Mouse (Mus musculus) telencephalon, adult 2 months (tissue): Measurements from ENCODE around the gene Emc9.

Experiments
- DNase-seq: peaks from one replicate; pipeline ENCODE4 v3.0.0-alpha.2; 2011; ENCODE audit warnings: low read depth, low spot score

Emc9 gene

DNA sequence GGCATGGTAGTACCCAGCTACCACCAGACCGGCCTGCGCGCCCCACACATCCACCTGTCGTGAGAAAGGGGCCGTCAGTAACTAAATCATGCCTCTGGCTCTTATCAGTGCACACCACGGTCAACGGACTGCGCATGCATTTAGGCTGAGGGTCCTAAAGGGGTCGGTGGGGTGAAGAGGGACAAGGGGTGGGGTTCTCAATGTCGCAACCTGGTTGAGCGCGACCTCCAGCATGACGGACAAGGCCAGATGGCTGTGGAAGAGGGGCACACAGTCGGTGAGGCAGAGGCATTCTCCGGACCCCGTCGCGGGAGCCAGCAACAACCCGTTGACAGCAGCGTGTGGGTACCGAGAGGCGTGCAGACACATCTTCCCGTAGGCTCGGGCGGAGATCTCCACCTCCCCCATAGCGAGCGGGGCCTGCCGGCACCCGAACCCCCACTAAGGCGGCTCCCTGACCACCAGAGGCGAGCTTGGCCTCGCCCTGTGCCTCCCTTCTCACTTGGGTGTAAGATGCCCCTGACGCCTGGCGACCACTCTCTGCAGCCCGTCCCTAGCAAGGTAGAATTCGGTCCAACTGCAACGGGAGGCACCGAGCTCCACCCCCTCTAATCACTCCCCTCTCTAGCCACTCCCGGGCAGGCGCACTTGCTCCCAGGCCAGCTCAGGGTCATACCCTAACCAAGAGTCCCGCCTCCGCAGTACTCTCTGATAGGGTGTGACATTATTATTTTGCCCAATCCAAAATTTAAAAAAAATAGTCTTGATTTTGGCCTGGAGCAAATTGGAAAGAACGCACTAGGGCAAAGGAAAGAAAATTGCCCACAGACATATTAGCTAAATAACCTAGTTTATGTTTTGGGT is at the start of gene Emc9:
TSS of gene Emc9 (minus strand) at position 601 of the 864 bp plus-strand sequence.
- peak; percentile 65 for DNase-seq

- DNase-seq = no peak
These were observed 44.2 kb upstream of the Emc9 start for GRCm38 (mm10) chr14:55629312-55629711.

DNA sequence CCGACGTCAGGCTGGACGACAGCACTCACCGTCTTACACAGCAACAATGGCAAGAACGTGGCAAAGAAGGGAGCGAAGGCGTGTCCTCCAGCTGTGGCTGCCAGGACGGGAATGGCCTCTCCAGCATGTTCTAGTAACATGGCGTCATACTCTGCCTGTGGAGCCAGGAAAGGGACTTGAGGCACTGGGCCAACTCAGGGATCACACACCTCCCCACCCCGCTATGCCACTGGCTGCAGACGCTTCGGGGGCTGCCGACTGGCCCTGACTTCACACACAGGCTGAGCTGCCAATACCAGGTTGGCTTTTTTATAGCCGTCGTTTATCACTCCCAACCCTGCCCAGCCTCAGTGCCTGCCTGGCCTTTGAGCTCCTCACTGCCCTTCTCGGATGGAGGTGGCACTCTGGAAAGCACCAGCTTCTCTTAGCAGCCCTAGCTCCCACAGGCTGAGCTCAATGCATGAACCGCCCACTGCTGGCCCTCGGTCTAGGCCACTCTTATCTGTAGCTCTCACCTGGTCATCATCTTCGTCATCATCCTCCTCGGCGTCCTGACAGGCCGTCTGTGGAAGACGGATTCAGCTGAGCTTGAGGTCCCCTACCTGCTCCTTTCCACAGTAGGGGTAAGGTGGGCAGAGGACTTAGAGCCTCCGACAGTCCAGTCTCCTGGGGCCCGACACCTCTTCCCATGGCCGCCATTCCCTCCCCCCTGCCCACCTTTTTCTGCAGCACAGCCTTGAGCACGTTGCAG is 43.1 kb upstream of the Emc9 start:
- DNase-seq = no peak

- no peak for DNase-seq
These were observed 33.5 kb upstream of the Emc9 start for GRCm38 (mm10) chr14:55618486-55619195.

- DNase-seq = peak; percentile 41
These were observed 32.7 kb upstream of the Emc9 start, which contains the start of gene Rec8 for GRCm38 (mm10) chr14:55617822-55618221. Rec8 (plus strand) TSS chr14:55618037.

DNA sequence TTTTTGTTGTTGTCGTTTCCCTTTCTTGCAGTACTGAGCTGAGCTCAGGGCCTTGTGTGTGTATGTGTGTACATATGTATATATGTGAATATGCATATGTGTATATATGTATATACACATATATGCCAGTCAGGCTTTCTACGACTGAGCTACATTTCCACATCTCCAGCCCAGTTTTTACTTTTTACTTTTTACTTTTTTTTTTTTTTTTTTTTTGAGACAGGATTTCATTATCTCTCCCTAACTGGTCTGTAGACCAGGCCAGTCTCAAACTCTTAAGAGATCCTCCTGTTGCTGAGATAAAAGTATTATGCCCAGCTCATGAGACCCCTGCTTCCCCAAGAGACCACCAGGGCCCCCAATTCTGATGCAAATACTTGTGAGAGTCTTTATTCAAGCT is 31.7 kb upstream of the Emc9 start:
- no peak for DNase-seq

DNA sequence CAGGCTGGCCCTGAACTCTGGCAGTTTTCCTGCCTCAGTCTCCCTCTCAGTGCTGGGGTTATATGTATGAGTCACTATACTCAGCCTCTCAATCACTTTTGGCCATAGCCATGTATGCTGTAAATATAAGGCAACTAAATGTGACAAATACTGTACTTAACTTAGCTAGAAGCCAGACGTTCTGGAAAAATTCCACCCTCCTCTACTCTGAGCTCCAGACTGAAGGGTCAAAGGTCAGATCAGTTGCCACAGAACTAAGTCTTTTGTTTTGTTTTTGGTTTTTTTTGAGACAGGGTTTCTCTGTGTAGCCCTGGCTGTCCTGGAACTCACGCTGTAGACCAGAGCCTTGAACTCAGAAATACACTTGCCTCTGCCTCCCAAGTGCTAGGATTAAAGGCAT is 30.8 kb upstream of the Emc9 start:
- DNase-seq = no peak

DNA sequence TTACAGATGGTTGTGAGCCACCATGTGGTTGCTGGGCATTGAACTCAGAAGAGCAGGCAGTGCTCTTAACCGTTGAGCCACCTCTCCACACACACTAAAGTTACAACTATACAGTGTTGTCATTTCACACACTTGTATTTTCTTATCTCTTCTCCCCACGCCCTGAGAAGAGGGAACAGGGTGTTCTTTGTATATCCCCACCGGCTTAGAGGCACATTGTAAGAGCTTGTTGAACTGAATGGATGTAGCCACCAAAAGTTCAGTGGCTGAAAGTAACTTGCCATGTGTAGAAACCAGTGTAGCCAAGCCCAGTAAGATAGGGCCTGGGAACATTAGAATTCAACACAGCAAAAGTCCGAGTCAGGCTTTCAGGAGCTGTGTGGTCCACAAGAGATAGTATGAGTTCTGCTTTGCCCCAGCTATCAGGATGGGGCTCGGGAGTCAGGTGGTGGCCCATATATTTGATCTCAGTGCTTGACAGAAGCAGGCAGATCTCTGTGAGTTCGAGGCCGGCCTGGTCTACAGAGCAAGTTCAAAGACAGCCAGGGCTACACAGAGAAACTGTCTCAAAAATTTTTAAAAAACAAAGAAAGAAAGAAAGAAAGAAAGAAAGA is 29.6 kb upstream of the Emc9 start:
- no peak for DNase-seq

DNA sequence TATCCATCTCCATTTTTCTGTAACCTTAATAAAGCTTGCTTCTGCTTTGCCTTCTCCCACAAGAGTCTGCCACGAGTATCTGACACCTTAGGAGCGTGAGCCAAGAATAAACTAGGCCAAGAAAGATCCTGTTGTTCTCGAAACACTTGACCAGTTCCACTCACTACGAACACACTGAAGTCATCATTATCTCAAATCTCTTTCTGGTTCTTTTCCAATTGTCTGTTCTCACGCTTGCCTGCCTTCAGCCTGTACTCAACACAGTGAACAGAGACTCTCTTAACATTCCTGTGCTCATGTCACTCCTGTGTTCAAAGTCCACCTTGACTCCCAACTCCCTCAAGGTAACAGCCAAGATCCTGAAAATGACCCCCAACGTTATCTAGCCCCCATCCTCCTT is 28.2 kb upstream of the Emc9 start:
- DNase-seq = no peak

- no peak for DNase-seq
These were observed 23.2 kb upstream of the Emc9 start for GRCm38 (mm10) chr14:55608339-55608738.

DNA sequence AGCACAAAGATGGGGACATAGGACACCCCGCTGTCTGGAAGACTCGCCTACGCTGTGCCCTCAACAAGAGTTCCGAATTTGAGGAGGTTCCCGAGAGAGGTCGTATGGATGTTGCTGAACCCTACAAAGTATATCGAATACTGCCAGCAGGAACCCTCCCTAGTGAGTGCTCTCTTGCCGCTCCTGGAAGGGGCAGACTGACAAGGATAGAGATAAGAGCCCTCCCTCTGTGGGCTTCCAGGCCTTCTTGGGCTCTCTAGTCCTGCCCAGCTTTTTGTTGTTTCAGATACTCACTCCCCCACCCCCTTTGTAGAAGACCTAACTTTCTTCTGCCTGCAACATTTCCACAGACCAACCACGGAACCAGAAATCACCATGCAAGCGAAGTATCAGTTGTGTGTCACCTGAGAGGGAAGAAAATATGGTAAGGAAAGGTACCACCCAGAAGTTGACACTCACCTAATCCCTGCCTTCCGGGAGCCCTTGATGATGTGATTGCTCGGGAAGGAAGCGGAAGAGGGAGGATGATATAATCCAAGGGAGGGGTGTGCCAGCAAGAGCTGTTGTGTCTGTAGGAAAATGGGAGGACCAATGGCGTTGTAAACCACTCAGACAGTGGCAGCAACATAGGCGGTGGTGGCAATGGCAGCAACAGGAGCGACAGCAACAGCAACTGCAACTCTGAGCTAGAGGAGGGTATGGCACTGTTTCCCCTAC is 20.8 kb upstream of the Emc9 start:
- no peak for DNase-seq

DNA sequence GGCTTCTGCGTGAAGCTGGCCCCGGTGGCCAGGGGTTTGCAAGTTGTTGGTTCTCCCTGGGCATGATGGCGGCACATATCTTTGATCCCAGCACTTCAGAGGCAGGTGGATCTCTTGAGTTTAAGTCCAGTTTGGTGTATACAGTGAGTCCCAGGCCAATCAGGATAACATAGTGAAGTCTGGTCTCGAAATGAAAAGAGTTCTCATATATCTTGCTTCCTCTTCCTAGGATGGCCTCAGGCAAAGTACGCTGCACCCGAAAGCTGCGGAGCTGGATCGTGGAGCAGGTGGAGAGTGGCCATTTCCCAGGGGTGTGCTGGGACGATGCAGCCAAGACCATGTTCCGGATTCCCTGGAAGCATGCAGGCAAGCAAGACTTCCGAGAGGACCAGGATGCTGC is 19.7 kb upstream of the Emc9 start:
- no peak for DNase-seq

DNA sequence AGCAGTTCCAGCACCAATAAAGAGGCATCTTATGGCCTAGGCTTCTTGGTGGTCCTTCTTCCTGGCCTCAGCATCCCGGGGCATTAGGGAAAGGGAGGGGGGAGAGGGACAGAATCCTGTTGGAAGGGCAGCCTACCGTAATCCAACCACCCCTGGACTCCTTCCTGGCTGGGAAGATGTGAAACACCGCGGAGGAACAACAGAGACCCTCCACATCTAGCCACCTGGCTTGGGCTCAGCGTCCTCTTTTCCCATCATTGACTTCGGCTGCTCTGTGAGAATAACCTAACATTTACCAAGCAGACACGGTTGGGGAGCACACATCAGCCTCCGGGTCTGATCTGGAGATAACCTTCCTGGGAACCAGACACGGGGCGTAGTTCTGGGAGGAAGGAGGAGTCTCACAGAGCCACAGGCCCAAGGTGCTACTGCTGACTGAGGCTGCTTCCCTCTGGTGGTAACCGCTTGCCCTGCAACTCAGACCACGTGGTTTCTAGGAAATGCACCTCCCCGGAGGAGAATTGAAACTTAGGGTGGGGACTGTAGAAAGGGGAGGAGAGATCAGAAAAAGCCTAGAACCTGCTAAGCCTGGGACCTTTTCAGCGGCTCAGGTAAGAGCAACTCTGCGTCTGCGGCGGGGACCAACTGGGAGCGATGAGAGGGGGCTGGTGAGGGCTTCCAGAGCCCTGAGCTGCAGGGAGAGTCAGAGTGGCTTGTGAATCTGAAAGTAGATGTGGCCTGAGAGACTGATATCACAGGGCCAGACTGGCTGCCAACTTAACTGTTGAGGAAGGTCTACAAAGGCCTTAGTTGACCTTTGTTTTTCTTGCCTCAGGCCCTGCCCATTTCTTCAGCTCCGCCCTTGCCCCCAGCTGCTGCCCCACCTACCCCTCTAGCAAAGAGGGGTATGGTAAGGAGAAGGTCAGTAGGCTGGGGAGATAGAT is 18.8 kb upstream of the Emc9 start:
- DNase-seq = peak; percentile 73

DNA sequence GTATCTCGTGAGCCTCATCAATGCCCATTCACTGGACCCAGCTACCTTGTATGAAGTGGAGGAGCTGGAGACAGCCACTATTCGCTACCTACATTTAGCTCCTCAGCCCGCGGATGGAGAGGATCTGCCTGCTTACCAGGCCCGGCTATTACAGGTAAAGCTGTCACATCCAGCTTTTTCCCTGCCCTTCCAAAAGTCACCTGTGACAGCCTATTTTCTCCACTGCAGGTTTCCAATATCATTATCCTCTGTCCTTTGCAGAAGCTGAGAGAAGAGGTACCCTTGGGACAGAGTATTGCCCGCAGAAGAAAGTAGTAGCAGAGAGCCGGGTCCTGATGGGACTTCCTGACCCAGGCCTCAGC is 18.1 kb upstream of the Emc9 start, which contains the start of gene Irf9:
TSS of gene Irf9 (plus strand) at position 301 of the 362 bp plus-strand sequence.
- no peak for DNase-seq

GRCm38 (mm10) chr14:55598521-55599390 is 13.7 kb upstream of the Emc9 start:
- no peak for DNase-seq

DNA sequence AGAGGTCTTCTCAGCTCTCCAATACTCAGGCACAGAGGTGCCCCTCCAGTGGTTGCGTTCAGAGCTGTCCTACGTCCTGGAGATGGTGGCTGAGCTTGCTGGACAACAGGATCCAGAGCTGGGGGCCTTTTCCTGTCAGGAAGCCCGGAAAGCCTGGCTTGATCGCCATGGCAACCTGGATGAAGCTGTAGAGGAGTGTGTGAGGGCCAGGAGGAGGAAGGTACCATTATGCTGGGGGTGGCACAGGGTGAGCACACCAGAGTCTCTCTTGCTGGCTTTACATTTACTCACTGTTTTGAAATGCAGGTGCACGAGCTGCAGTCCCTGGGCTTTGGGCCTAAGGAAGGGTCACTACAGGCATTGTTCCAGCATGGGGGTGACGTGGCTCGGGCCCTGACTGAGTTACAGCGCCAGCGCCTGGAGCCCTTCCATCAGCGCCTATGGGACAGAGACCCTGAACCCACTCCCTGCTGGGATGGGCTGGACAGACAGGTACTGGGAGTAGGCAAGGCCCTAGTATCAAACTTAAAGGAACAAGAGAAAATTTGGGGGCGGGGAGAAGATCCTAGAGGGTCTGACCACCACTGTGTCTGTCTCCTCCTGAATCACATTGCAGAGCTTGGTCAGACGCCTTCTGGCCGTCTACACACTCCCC is 11.1 kb upstream of the Emc9 start:
- no peak for DNase-seq

DNA sequence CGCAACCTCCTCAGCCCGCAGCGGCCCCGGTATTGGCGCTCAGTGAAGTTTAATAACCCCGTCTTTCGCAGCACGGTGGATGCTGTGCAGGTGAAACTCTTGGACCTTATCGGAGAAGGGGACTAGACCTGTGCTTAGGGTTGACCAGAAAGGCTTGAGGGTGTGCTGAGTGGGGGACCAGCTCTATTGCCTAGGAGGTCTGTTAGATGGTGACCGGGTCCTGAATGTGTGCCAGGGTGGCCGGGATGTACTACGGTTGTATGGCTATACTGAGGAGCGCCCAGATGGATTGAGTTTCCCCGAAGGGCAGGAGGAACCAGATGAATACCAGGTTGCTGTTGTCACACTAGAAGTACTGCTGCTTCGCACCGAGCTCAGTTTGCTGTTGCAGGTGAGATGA is 7.1 kb upstream of the Emc9 start:
- no peak for DNase-seq

GRCm38 (mm10) chr14:55591331-55591891 is 6.3 kb upstream of the Emc9 start, which contains the start of gene Rnf31:
Rnf31 (plus strand) TSS chr14:55591708.
- DNase-seq = peak; percentile 97
